Mouse (Mus musculus) MEL (cell line): ENCODE results near the gene Ergic2. TPM values are rescaled to one million over a fixed set of nuclear protein-coding genes. Genes with fewer than 3 reads are reported as not detected.

Source experiments
- DNase-seq: peaks from one replicate; pipeline ENCODE4 v3.0.0; 2011; ENCODE audit warnings: low read depth, low spot score
- H3K27ac ChIP-seq: 2 replicates; pipeline ENCODE4 v1.5.1; 2012; ENCODE audit warnings: low read depth, mild to moderate bottlenecking, control low read depth, low read length, moderate library complexity; ENCODE audit not compliant: control insufficient read depth
- H3K27me3 ChIP-seq, 2 experiments: fragments of 150-350 bp in 1 of 2; sonication (generic) in 1 of 2; 2 replicates each; pipeline ENCODE4 v1.6.1; 2012; ENCODE audit warnings: low read length in 2 of 2, mild to moderate bottlenecking in 2 of 2, improper control_type of control experiment in 1 of 2, moderate library complexity in 1 of 2; ENCODE audit not compliant: insufficient read depth in 2 of 2, control insufficient read depth in 1 of 2
- H3K36me3 ChIP-seq, 2 experiments: 2 replicates each; pipeline ENCODE4 v1.6.1; 2012 to 2014; ENCODE audit warnings: low read length in 2 of 2, improper control_type of control experiment in 1 of 2, inconsistent platforms in 1 of 2, mild to moderate bottlenecking in 1 of 2; ENCODE audit not compliant: insufficient read depth in 2 of 2, control insufficient read depth in 1 of 2
- H3K4me1 ChIP-seq, 2 experiments: fragments of 150-350 bp in 1 of 2; sonication (generic) in 1 of 2; 2 replicates each; pipeline ENCODE4 v1.6.1; 2012; ENCODE audit warnings: low read length in 2 of 2, improper control_type of control experiment in 1 of 2, mild to moderate bottlenecking in 1 of 2; ENCODE audit not compliant: insufficient read depth in 2 of 2, control insufficient read depth in 1 of 2
- H3K4me3 ChIP-seq, 2 experiments: fragments of 150-350 bp in 1 of 2; sonication (generic) in 1 of 2; 2 replicates each; pipeline ENCODE4 v1.5.1; 2012; ENCODE audit warnings: low read depth in 2 of 2, low read length in 2 of 2, mild to moderate bottlenecking in 2 of 2, moderate library complexity in 2 of 2, control low read depth in 1 of 2, improper control_type of control experiment in 1 of 2; ENCODE audit not compliant: control insufficient read depth in 1 of 2, insufficient read depth in 1 of 2
- H3K79me2 ChIP-seq: 2 replicates; pipeline ENCODE4 v1.6.1; 2012; ENCODE audit warnings: mild to moderate bottlenecking, low read length, moderate library complexity; ENCODE audit not compliant: control insufficient read depth, poor library complexity, insufficient read depth
- H3K9ac ChIP-seq: 2 replicates; pipeline ENCODE4 v1.6.1; 2012; ENCODE audit warnings: low read depth, mild to moderate bottlenecking, control low read depth, low read length, moderate library complexity; ENCODE audit not compliant: control insufficient read depth, poor library complexity, severe bottlenecking
- H3K9me3 ChIP-seq: fragments of 150-350 bp; sonication (generic); replicated peaks from 2 replicates; pipeline ENCODE4 v1.6.1; 2012; ENCODE audit warnings: mild to moderate bottlenecking, low read length, improper control_type of control experiment, moderate library complexity; ENCODE audit not compliant: insufficient read depth
- CHD1 ChIP-seq: IDR thresholded peaks from 2 replicates; pipeline ENCODE4 v1.6.1; 2012; ENCODE audit warnings: low read depth, mild to moderate bottlenecking, inconsistent platforms, low read length, improper control_type of control experiment
- ELF1 ChIP-seq: IDR thresholded peaks from 2 replicates; pipeline ENCODE4 v1.6.1; 2014; ENCODE audit warnings: low read depth, mild to moderate bottlenecking, inconsistent platforms, low read length, improper control_type of control experiment, moderate library complexity
- EP300 ChIP-seq, 2 experiments: IDR thresholded peaks; 2 replicates each; pipeline ENCODE4 v1.6.1; 2011; ENCODE audit warnings: improper control_type of control experiment in 2 of 2, low read length in 2 of 2, low read depth in 1 of 2, mild to moderate bottlenecking in 1 of 2
- ETS1 ChIP-seq: IDR thresholded peaks from 2 replicates; pipeline ENCODE4 v1.6.1; 2012; ENCODE audit warnings: low read depth, mild to moderate bottlenecking, inconsistent platforms, low read length, improper control_type of control experiment, moderate library complexity
- KAT2A ChIP-seq: conservative IDR thresholded peaks from 2 replicates; pipeline ENCODE4 v1.6.1; 2012; ENCODE audit warnings: low read depth, low read length, improper control_type of control experiment, inconsistent platforms
- MAFK ChIP-seq: IDR thresholded peaks from 2 replicates; pipeline ENCODE4 v1.6.1; 2011; ENCODE audit warnings: low read depth, mild to moderate bottlenecking, low read length, improper control_type of control experiment, borderline replicate concordance
- MAX ChIP-seq: IDR thresholded peaks from 2 replicates; pipeline ENCODE4 v1.6.1; 2011; ENCODE audit warnings: low read length, improper control_type of control experiment
- MEF2A ChIP-seq: IDR thresholded peaks from 2 replicates; pipeline ENCODE4 v1.6.1; 2014; ENCODE audit warnings: low read depth, mild to moderate bottlenecking, inconsistent platforms, low read length, improper control_type of control experiment; ENCODE audit not compliant: poor library complexity, insufficient replicate concordance, severe bottlenecking; ENCODE audit errors: extremely low read depth
- MXI1 ChIP-seq: IDR thresholded peaks from 2 replicates; pipeline ENCODE4 v1.6.1; 2011; ENCODE audit warnings: mild to moderate bottlenecking, low read depth, low read length, improper control_type of control experiment
- NRF1 ChIP-seq: IDR thresholded peaks from 2 replicates; pipeline ENCODE4 v1.6.1; 2014; ENCODE audit warnings: low read depth, mild to moderate bottlenecking, inconsistent platforms, low read length, improper control_type of control experiment, moderate library complexity; ENCODE audit not compliant: poor library complexity, insufficient read depth, severe bottlenecking
- POLR2AphosphoS2 ChIP-seq: IDR thresholded peaks from 2 replicates; pipeline ENCODE4 v1.6.1; 2011; ENCODE audit warnings: low read length, improper control_type of control experiment
- POLR2AphosphoS5 ChIP-seq: IDR thresholded peaks from 2 replicates; pipeline ENCODE4 v1.6.1; 2012; ENCODE audit warnings: low read depth, borderline replicate concordance, mild to moderate bottlenecking, inconsistent platforms, low read length, moderate library complexity, mixed read lengths
- RAD21 ChIP-seq: IDR thresholded peaks from 2 replicates; pipeline ENCODE4 v1.6.1; 2011; ENCODE audit warnings: mild to moderate bottlenecking, low read depth, low read length, improper control_type of control experiment
- RCOR1 ChIP-seq: IDR thresholded peaks from 2 replicates; pipeline ENCODE4 v1.6.1; 2012; ENCODE audit warnings: low read depth, mild to moderate bottlenecking, inconsistent platforms, low read length, improper control_type of control experiment
- SIN3A ChIP-seq: IDR thresholded peaks from 2 replicates; pipeline ENCODE4 v1.6.1; 2012; ENCODE audit warnings: low read length, improper control_type of control experiment, inconsistent platforms
- UBTF ChIP-seq: IDR thresholded peaks from 2 replicates; pipeline ENCODE4 v1.6.1; 2012; ENCODE audit warnings: low read depth, mild to moderate bottlenecking, inconsistent platforms, low read length, improper control_type of control experiment, moderate library complexity, borderline replicate concordance; ENCODE audit not compliant: insufficient read depth
- ZC3H11A ChIP-seq: IDR thresholded peaks from 2 replicates; pipeline ENCODE4 v1.6.1; 2012; ENCODE audit warnings: low read depth, mild to moderate bottlenecking, inconsistent platforms, low read length, improper control_type of control experiment
- ZMIZ1 ChIP-seq: IDR thresholded peaks from 2 replicates; pipeline ENCODE4 v1.6.1; 2012; ENCODE audit warnings: low read depth, mild to moderate bottlenecking, inconsistent platforms, low read length, improper control_type of control experiment, moderate library complexity
- polyA plus RNA-seq, 2 experiments: library from polyadenylated mRNA; stranded (reverse) in 1 of 2; unstranded in 1 of 2; fragments of >175 nt in 1 of 2; fragments of >200 nt in 1 of 2; gene quantifications; 2 replicates each; pipeline versions ENCODE4 v1.2.1 to v1.2.4; 2012; ENCODE audit warnings: low replicate concordance in 2 of 2, low read depth in 1 of 2; ENCODE audit not compliant: insufficient read length in 2 of 2, insufficient read depth in 1 of 2, missing spikeins in 1 of 2
- total RNA-seq: library from RNA; depleted of rRNA; stranded (reverse); fragments of 300-350 nt; gene quantifications from 2 replicates; pipeline ENCODE4 v1.2.3, GENCODE M21; 2012

The Ergic2 gene
- total and polyA plus RNA-seq, 3 experiments = 41.8 to 84.9 TPM; not detected in 1

- H3K36me3 ChIP-seq = no peaks in the 10 kb centered on the region
- H3K4me3 ChIP-seq = no peak overlapping the region
- no peaks in the 10 kb centered on the region for H3K9me3 ChIP-seq
- H3K27me3 ChIP-seq = no peaks in the 10 kb centered on the region; a peak in 2 of 4 replicates
- no peak overlapping the region for H3K27ac ChIP-seq
- no peak overlapping the region for H3K9ac ChIP-seq
- DNase-seq = no peak
- no peaks in the 10 kb centered on the region for H3K79me2 ChIP-seq
- no peaks in the 10 kb centered on the region for H3K4me1 ChIP-seq
- TF ChIP-seq KAT2A (no peak), RCOR1 (no peak), MEF2A (no peak), MXI1 (no peak), MAFK (no peak), POLR2AphosphoS2 (no peak), ZMIZ1 (no peak), RAD21 (no peak)
Measured at GRCm38 (mm10) chr6:148239311-148239710, 27.1 kb upstream of the Ergic2 start.

GRCm38 (mm10) chr6:148237453-148237852 lies 25.3 kb upstream of the Ergic2 start:
- Histone ChIP-seq H3K9me3 (no peaks in the 10 kb centered on the region), H3K4me1 (no peaks in the 10 kb centered on the region), H3K4me3 (no peak overlapping the region), H3K27me3 (no peaks in the 10 kb centered on the region; a peak in 2 of 4 replicates), H3K9ac (no peak overlapping the region), H3K79me2 (no peaks in the 10 kb centered on the region), H3K27ac (no peak overlapping the region), H3K36me3 (no peaks in the 10 kb centered on the region)
- TF ChIP-seq MAX (no peak), CHD1 (no peak), ZC3H11A (no peak), EP300 (IDR thresholded peaks at IDR 0.05; ENCODE audit: low read depth in 1 of 2, low read length in 2 of 2) (no peak), POLR2AphosphoS5 (no peak), ELF1 (no peak), NRF1 (no peak), ETS1 (no peak), MXI1 (no peak), SIN3A (no peak), UBTF (no peak)
- DNase-seq = no peak
